Mouse (Mus musculus) gastrocnemius, postnatal 10 days (tissue): ENCODE results near the gene Slc10a4. TPM values are rescaled to one million over a fixed set of nuclear protein-coding genes. Genes with fewer than 3 reads are reported as not detected.

ENCODE experiments used
- DNase-seq: peaks from one replicate; pipeline ENCODE4 v3.0.0; 2021; ENCODE audit warnings: mixed read lengths
- total RNA-seq, 2 experiments: library from RNA; stranded (reverse); gene quantifications; 2 replicates each; pipeline ENCODE4 v1.2.3; 2021

Slc10a4 gene
- total RNA-seq, 2 experiments from 2014 or later: not detected

DNA sequence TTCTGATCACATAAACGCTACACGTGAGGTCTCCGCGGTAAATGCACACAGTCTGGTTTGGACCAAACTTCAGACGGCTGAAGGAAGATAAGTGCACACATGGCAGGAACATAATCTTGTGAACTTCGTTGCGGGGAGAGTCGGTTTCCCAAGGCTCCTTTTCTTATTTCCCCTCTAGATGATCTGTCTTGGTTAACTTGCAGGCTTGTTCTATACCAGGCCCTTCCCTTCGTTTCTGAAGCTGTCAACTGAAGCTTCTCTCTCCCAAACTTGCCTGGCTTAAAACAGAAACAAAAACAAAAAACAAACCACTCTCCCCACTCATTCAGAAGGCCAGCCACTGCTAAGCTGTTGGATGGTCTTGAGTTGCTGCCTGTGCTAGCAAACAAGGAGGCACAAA lies 8.1 kb downstream of the Slc10a4 start:
- DNase-seq: no peak

- DNase-seq: no peak
These were observed 17.1 kb downstream of the Slc10a4 start for GRCm38 (mm10) chr5:73023801-73024200.

GRCm38 (mm10) chr5:73028646-73029045 lies 22.0 kb downstream of the Slc10a4 start:
- DNase-seq: no peak

DNA sequence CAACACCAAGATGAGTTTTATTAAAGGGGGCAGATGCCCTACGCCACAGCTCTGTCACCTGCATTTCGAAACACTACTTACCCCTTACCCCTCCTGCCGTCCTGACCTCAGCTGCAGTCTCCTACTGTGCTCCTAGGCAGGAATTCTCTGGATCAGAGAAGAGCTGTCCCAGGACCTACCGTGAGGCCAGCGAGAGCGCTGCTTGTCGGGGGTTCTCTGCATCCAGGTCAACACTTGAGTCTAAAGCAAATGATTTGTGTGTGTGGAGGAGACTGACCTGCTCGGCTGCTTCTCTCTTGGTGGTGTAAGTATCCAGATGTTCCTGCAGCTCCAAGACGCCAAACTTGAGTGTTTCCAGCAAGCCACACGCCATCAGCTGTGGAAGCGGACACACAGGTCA lies 25.8 kb downstream of the Slc10a4 start:
- no peak for DNase-seq

DNA sequence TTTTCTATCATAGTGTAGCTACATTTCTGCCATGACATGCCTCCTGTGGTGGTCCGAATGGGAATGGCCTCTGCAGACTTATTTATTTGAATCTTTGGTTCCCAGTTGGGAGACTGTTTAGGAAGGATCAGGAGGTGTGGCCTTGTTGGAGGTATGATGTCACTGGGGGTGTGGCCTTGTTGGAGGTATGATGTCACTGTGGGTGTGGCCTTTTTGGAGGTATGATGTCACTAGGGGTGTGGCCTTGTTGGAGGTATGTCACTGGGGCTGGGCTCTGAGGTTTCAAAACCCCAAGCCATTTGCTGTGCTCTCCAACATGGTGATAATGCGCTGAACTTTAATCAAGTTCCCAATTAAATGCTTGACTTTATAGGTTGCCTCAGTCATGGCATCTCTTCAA lies 37.4 kb downstream of the Slc10a4 start:
- DNase-seq: no peak

DNA sequence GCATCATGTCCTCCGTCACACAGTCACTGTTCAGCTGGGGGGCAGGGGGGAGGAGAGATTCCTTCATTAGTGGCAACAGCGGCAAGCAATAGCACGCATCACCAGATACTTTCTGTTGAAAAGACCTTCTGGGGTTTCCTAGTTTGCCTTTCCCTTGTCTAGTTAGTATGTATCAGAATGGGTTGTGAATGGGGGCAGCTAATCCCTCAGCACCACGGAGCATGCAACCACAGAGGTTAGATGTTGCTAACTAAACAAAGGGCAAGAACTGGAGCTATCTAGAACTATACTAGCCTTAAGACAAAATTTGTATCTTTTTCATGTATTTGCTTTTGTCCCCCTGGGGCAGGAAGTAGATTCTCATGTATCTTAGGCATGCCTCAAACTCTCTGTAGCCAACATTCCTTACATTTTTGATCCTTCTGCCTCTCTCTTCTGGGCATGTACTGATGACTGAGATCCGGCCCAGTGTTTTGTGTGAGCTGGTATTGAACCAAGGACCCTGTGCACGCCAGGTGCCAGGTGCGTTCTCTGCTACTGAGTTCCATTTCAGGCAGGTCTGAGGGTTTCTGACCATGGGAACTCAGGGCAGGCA lies 41.1 kb downstream of the Slc10a4 start:
- DNase-seq: no peak

GRCm38 (mm10) chr5:73053933-73054332 lies 47.2 kb downstream of the Slc10a4 start:
- DNase-seq: no peak

DNA sequence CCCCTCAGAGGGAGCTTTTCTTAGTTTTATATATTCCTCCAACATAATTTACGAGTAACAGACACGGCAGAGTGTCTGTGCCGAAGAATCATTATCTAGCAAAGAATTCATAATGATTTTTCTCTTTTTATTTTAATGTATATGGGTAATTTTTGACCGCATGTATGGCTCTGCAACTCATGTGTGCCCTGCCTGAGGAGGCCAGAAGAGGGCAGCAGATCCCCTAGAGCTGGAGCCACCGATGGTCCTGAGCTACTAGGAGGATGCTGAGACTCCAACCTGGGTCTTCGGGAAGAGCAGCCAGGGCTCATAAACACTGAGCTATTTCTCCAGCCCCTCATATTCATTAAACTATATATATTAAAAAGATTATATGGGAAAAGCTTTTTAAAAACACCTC lies 49.8 kb downstream of the Slc10a4 start:
- DNase-seq: no peak

DNA sequence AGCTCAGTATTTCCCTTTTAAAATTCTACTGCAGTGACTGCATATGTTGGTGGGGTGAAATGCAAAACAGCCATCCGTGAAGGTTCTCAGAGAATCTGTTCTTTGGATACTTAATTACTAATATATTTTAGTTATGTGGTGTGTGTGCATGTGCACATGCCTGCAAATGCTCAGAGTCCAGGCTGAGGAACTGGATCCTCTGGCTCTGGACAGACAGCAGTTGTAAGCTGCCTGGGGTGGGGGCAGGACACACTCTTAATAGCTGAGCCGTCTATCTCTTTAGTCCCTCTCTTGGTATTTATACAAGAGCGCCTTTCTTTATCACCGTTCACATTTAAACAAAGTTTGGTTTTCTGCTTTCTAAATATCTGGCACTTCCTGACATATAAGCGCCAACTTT lies 50.3 kb downstream of the Slc10a4 start:
- no peak for DNase-seq

- DNase-seq: no peak
These were observed 54.9 kb downstream of the Slc10a4 start for GRCm38 (mm10) chr5:73061506-73062155.

Other genes with a start within 250 kb of the Slc10a4 start
- gene Tec, start 138.4 kb upstream of the Slc10a4 start, total RNA-seq: 1 to 10 TPM; 2.3 to 4.3 TPM
- gene Slain2, start 92.6 kb upstream of the Slc10a4 start, total RNA-seq: 10 to 100 TPM; 80.4 to 87.9 TPM
- not detected for gene Gm10135, start 32.2 kb upstream of the Slc10a4 start, total RNA-seq
- gene Fryl, start 249.7 kb downstream of the Slc10a4 start, total RNA-seq: 10 to 100 TPM; 23.8 to 36.4 TPM